Mouse (Mus musculus): ENCODE results near the gene Hist1h4h. TPM values are rescaled to one million over a fixed set of nuclear protein-coding genes. Genes with fewer than 3 reads are reported as not detected.
"Not testable (repeated sequence)": the region's sequence is repeated elsewhere in the genome, so short reads cannot be mapped to it uniquely, and the experiment has no call there.

Hist1h4h gene
- polyA plus RNA-seq, 1 experiment from 2014 or later = 6.9 TPM

- 39% methylated on average over 8 of the region's 8 CpGs for WGBS
- Histone ChIP-seq H3K36me3 (no peaks in the 10 kb centered on the region), H3K4me1 (peaks cover 13% of the 10 kb centered on the region), H3K4me3 (peak overlapping the region; percentile 48), H3K27me3 (no peaks in the 10 kb centered on the region), H3K9me3 (no peaks in the 10 kb centered on the region), H3K27ac (peak overlapping the region; percentile 93), H3K4me2 (peak overlapping the region; percentile 62), H3K9ac (peak overlapping the region; percentile 19; the same call in 1 of the 2 replicates)
- no peak for ATAC-seq (ENCODE audit: borderline replicate concordance, extremely low read depth, low FRiP score, low TSS enrichment)
These were observed 21.4 kb downstream of the Hist1h4h start for GRCm38 (mm10) chr13:23551931-23552914.

GRCm38 (mm10) chr13:23552962-23553361, 22.1 kb downstream of the Hist1h4h start, which contains the start of gene Hist1h1d:
TSS of gene Hist1h1d (plus strand) at chr13:23553262.
- peak within 1 kb of the TSS; percentile 99 for H3K27ac ChIP-seq

GRCm38 (mm10) chr13:23554393-23554792, 23.5 kb downstream of the Hist1h4h start:
- Histone ChIP-seq H3K36me3 (no peaks in the 10 kb centered on the region), H3K27ac (peak overlapping the region; percentile 99), H3K4me3 (peak overlapping the region; percentile 62), H3K9me3 (no peaks in the 10 kb centered on the region), H3K4me1 (peaks cover 13% of the 10 kb centered on the region), H3K9ac (peak overlapping the region; percentile 92; the same call in 1 of the 2 replicates), H3K27me3 (no peaks in the 10 kb centered on the region), H3K4me2 (peak overlapping the region; percentile 87)
- 15% methylated on average over 9 of the region's 9 CpGs for WGBS
- no peak for ATAC-seq (ENCODE audit: borderline replicate concordance, extremely low read depth, low FRiP score, low TSS enrichment)

More at GRCm38 (mm10) chr13:23552962-23553361, 22.1 kb downstream of the Hist1h4h start, which contains the start of gene Hist1h1d:
- Histone ChIP-seq H3K4me3 (no peak within 1 kb of the TSS), H3K36me3 (no peaks in the 10 kb centered on the region), H3K9ac (0 out of 2 replicates have a peak within 1 kb of the TSS, but pooled peaks have one; percentile 19), H3K9me3 (no peaks in the 10 kb centered on the region), H3K27me3 (no peaks in the 10 kb centered on the region), H3K4me2 (peak within 1 kb of the TSS; percentile 87), H3K4me1 (peaks cover 13% of the 10 kb centered on the region)
- no peak for ATAC-seq (ENCODE audit: borderline replicate concordance, extremely low read depth, low FRiP score, low TSS enrichment)

GRCm38 (mm10) chr13:23554925-23555838, 24.3 kb downstream of the Hist1h4h start:
- H3K4me1 ChIP-seq = peaks cover 13% of the 10 kb centered on the region
- H3K27me3 ChIP-seq = no peaks in the 10 kb centered on the region
- under 1% methylated on average over 54 of the region's 54 CpGs for WGBS
- peak overlapping the region; percentile 87 for H3K4me2 ChIP-seq
- peak overlapping the region; percentile 62 for H3K4me3 ChIP-seq
- peak overlapping the region; percentile 99 for H3K27ac ChIP-seq
- no peaks in the 10 kb centered on the region for H3K36me3 ChIP-seq
- peak overlapping the region; percentile 92 for H3K9ac ChIP-seq
- H3K9me3 ChIP-seq = no peaks in the 10 kb centered on the region
- peak; percentile 90 for ATAC-seq (ENCODE audit: borderline replicate concordance, extremely low read depth, low FRiP score, low TSS enrichment)

GRCm38 (mm10) chr13:23555839-23556416, 25.1 kb downstream of the Hist1h4h start:
- Histone ChIP-seq H3K27ac (peak overlapping the region; percentile 99), H3K4me3 (peak overlapping the region; percentile 62), H3K36me3 (no peaks in the 10 kb centered on the region), H3K27me3 (no peaks in the 10 kb centered on the region), H3K4me1 (peaks cover 13% of the 10 kb centered on the region), H3K4me2 (peak overlapping the region; percentile 87), H3K9me3 (no peaks in the 10 kb centered on the region), H3K9ac (peak overlapping the region; percentile 92)
- peak; percentile 82 for ATAC-seq (ENCODE audit: borderline replicate concordance, extremely low read depth, low FRiP score, low TSS enrichment)
- under 1% methylated on average over 18 of the region's 18 CpGs for WGBS

DNA sequence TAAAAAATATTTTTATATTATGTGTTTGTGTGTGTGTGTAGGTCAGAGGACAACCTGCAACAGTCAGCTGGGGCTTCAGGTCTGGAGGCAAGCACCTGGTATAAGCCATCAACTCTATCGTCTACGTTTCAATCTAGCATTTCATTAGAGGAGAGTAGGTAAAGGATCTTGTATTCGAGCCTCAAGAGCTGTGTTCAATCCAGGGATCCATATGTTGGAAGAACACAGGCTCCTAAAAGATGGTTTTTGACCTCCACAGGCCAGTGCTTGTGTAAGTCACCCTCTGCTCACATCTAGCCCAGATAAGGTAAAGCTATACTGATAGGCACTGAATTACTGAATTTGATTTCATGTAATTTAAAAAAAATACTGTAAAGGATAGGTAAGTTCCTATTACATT, 26.1 kb downstream of the Hist1h4h start:
- Histone ChIP-seq H3K9ac (0 out of 2 replicates have a peak overlapping the region, but pooled peaks have one; percentile 8), H3K27me3 (no peaks in the 10 kb centered on the region), H3K9me3 (no peaks in the 10 kb centered on the region), H3K27ac (peak overlapping the region; percentile 99), H3K4me3 (0 out of 2 replicates have a peak overlapping the region, but pooled peaks have one; percentile 4), H3K36me3 (no peaks in the 10 kb centered on the region), H3K4me1 (peaks cover 13% of the 10 kb centered on the region), H3K4me2 (peak overlapping the region; percentile 87)
- 58% methylated on average over 3 of the region's 3 CpGs for WGBS
- no peak for ATAC-seq (ENCODE audit: borderline replicate concordance, extremely low read depth, low FRiP score, low TSS enrichment)

GRCm38 (mm10) chr13:23560699-23561098, 29.8 kb downstream of the Hist1h4h start:
- peak overlapping the region; percentile 39 for H3K4me2 ChIP-seq
- H3K27me3 ChIP-seq; H3K9ac ChIP-seq; H3K36me3 ChIP-seq; ATAC-seq (ENCODE audit: borderline replicate concordance, extremely low read depth, low FRiP score, low TSS enrichment); H3K9me3 ChIP-seq: not testable (repeated sequence)
- peaks cover 10% of the 10 kb centered on the region; the same call in 1 of the 2 replicates for H3K4me1 ChIP-seq
- peak overlapping the region; percentile 57; the same call in 1 of the 2 replicates for H3K27ac ChIP-seq
- 10% methylated on average over 2 of the region's 2 CpGs for WGBS
- H3K4me3 ChIP-seq = peak overlapping the region; percentile 10; the same call in 1 of the 2 replicates

GRCm38 (mm10) chr13:23561531-23561882, 30.7 kb downstream of the Hist1h4h start:
- 0% methylated on average over 2 of the region's 5 CpGs for WGBS
- peaks cover 10% of the 10 kb centered on the region; the same call in 1 of the 2 replicates for H3K4me1 ChIP-seq
- not testable (repeated sequence) for ATAC-seq (ENCODE audit: borderline replicate concordance, extremely low read depth, low FRiP score, low TSS enrichment); H3K9me3 ChIP-seq; H3K36me3 ChIP-seq; H3K27me3 ChIP-seq
- H3K4me3 ChIP-seq = peak overlapping the region; percentile 43
- peak overlapping the region; percentile 47; the same call in 1 of the 2 replicates for H3K9ac ChIP-seq
- H3K4me2 ChIP-seq = peak overlapping the region; percentile 71
- peak overlapping the region; percentile 98 for H3K27ac ChIP-seq

DNA sequence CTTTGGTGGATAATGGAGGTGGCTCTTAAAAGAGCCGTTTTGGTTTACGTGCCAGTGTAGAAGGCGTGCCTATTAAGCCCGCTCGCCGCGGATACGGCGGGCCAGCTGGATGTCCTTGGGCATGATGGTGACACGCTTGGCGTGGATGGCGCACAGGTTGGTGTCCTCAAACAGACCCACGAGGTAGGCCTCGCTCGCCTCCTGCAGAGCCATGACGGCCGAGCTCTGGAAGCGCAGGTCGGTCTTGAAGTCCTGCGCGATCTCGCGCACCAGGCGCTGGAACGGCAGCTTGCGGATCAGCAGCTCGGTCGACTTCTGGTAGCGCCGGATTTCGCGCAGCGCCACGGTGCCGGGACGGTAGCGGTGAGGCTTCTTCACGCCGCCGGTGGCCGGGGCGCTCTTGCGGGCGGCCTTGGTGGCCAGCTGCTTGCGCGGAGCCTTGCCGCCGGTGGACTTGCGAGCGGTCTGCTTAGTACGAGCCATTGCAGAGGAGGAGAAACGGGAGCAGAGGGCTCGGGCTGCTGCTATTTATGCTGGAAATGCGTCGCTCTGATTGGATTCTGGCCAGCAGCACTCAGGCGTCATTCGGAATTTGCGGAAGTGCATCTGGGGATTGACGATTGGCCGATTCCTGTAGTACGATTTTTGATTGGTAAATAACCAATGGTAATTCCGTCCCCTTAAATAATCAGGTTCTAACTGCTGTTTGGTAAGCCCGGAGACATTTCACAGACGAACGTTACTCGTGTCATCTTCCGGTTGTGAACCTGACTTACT, 31.2 kb downstream of the Hist1h4h start, which contains the start of gene Hist1h3e:
Hist1h3e (minus strand) TSS at position 487 of the 777 bp plus-strand sequence.
- H3K36me3 ChIP-seq, H3K4me1 ChIP-seq, H3K9me3 ChIP-seq, H3K27me3 ChIP-seq: not testable (repeated sequence)
- under 1% methylated on average over 56 of the region's 67 CpGs for WGBS
- ATAC-seq (ENCODE audit: borderline replicate concordance, extremely low read depth, low FRiP score, low TSS enrichment) = peak; percentile 92
- Histone ChIP-seq H3K9ac (peak within 1 kb of the TSS; percentile 47), H3K27ac (peak within 1 kb of the TSS; percentile 98), H3K4me2 (peak within 1 kb of the TSS; percentile 71), H3K4me3 (peak within 1 kb of the TSS; percentile 43)

DNA sequence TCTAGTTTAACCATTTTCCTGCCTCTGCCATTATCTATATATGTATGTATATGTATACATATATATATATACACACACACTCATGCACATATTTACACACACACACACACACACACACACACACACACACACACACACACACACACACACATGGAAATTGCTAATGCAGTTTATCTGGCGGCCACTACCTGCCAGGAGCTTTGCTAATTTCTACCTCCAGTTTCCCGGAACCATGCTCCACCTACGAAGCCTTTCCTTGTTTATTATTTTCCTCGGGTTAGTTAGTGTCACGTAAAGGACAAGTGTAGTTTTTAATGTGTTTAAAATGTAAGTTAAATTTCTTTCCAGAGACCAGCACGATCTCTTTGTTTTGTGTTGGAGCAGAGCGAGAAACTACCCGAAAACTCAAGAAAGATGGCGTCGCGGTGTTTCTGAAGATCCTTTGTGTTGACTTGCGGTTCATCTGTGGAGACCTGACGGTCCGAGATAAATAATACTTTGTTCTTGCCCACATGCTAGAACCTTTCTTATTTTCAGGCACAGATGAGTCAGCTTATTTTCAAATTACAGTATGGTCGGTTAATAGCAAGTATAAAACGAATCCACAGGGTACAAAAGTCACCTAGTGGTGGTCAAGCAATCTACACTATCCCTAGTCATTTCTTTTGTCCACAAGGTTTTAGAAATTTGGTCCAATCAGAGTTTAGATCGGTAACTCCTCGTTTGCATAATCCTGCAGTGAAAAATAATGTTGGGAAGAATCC, 32.0 kb downstream of the Hist1h4h start:
- H3K27ac ChIP-seq = peak overlapping the region; percentile 98
- peak; percentile 66; the same call in 1 of the 2 replicates for ATAC-seq (ENCODE audit: borderline replicate concordance, extremely low read depth, low FRiP score, low TSS enrichment)
- peak overlapping the region; percentile 71 for H3K4me2 ChIP-seq
- H3K27me3 ChIP-seq = no peaks in the 10 kb centered on the region
- peaks cover 7% of the 10 kb centered on the region; the same call in 1 of the 2 replicates for H3K4me1 ChIP-seq
- H3K36me3 ChIP-seq = no peaks in the 10 kb centered on the region
- peak overlapping the region; percentile 43 for H3K4me3 ChIP-seq
- 3% methylated on average over 18 of the region's 18 CpGs for WGBS
- H3K9ac ChIP-seq = peak overlapping the region; percentile 39
- H3K9me3 ChIP-seq = no peaks in the 10 kb centered on the region
